Comparison of ENCODE assay signal across 8 mouse cellular contexts in the genomic region with DNA sequence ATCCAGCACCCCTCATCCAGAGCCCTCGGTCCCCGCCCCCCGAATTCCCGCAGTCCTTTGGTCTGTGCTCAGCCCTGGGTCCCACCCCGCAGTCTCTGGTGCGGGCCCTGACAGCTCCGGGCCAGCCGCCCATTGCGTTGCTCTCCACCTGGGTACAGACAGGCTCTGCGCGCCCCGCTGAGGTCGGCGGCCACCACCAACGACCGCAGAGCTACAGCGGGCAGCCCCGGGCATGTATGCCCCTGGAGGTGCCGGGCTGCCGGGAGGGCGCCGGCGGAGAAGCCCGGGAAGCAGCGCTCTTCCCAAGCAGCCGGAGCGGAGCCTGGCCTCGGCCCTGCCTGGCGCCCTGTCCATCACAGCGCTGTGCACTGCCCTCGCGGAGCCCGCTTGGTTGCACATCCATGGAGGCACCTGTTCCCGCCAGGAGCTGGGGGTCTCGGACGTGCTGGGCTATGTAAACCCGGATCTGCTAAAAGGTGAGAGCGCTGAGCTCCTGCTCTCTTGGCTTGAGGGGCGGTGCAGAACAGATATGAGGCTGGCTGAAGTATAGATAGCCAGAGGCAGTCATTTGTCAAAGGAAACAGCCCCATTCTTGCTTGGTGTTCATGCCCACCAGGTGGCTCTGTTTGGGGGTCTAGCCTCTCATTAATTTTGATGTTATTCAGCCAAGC. TPM values are rescaled to one million over a fixed set of nuclear protein-coding genes. Genes with fewer than 3 reads are reported as not detected.
DNase-seq lines count a peak whose midpoint lies in the region; ATAC-seq lines count a peak whose summit lies in the region.

No protein-coding gene starts in this region.

- no peaks in the 10 kb centered on the region for H3K27me3 ChIP-seq in embryonic facial prominence, embryonic 15.5 days
- H3K27me3 ChIP-seq in heart, embryonic 15.5 days, result no peaks in the 10 kb centered on the region
- no peaks in the 10 kb centered on the region for H3K27me3 ChIP-seq in liver, embryonic 16.5 days (ENCODE audit: control insufficient read depth, insufficient read depth, low read depth, low read length)
- no peaks in the 10 kb centered on the region for H3K27me3 ChIP-seq in neural tube, embryonic 14.5 days (ENCODE audit: control insufficient read depth, insufficient read depth, low read length)

- peak overlapping the region; percentile 96 for H3K4me2 ChIP-seq in embryonic facial prominence, embryonic 15.5 days (replicated peaks)
- H3K4me2 ChIP-seq in heart, embryonic 15.5 days, result peak overlapping the region; percentile 96
- peak overlapping the region; percentile 94 for H3K4me2 ChIP-seq in liver, embryonic 16.5 days (ENCODE audit: low read depth, low read length)
- H3K4me2 ChIP-seq in neural tube, embryonic 14.5 days (ENCODE audit: low read depth, low read length), result peak overlapping the region; percentile 86

- DNase-seq in CD4-positive helper T cell, adult 2 months (ENCODE audit: low read depth, low spot score), result peak; percentile 53
- DNase-seq in adrenal gland, postnatal 25 days, result peak; percentile 49
- peak; percentile 55 for DNase-seq in kidney, postnatal 14 days
- peak; percentile 54 for DNase-seq in testis, postnatal 14 days (ENCODE audit: low spot score)

- H3K36me3 ChIP-seq in embryonic facial prominence, embryonic 15.5 days, result peaks cover 31% of the 10 kb centered on the region
- peaks cover 28% of the 10 kb centered on the region for H3K36me3 ChIP-seq in heart, embryonic 15.5 days
- H3K36me3 ChIP-seq in liver, embryonic 16.5 days (ENCODE audit: control insufficient read depth, insufficient read depth), result peaks cover 13% of the 10 kb centered on the region
- peaks cover 10% of the 10 kb centered on the region for H3K36me3 ChIP-seq in neural tube, embryonic 14.5 days (ENCODE audit: control insufficient read depth, insufficient read depth, low read length)

- H3K4me3 ChIP-seq in embryonic facial prominence, embryonic 15.5 days (replicated peaks), result peak overlapping the region; percentile 97
- peak overlapping the region; percentile 97 for H3K4me3 ChIP-seq in heart, embryonic 15.5 days
- peak overlapping the region; percentile 96 for H3K4me3 ChIP-seq in liver, embryonic 16.5 days (ENCODE audit: low read depth, low read length)
- peak overlapping the region; percentile 81 for H3K4me3 ChIP-seq in neural tube, embryonic 14.5 days (ENCODE audit: low read depth, low read length)

- peaks cover 22% of the 10 kb centered on the region for H3K4me1 ChIP-seq in embryonic facial prominence, embryonic 15.5 days
- peaks cover 45% of the 10 kb centered on the region for H3K4me1 ChIP-seq in heart, embryonic 15.5 days (replicated peaks)
- peaks cover 35% of the 10 kb centered on the region for H3K4me1 ChIP-seq in liver, embryonic 16.5 days (ENCODE audit: control insufficient read depth, low read depth, low read length)
- peaks cover 20% of the 10 kb centered on the region for H3K4me1 ChIP-seq in neural tube, embryonic 14.5 days (ENCODE audit: control insufficient read depth, insufficient read depth, low read length)

- ATAC-seq in embryonic facial prominence, embryonic 15.5 days (ENCODE audit: insufficient number of reproducible peaks, low FRiP score, low TSS enrichment, low read depth), result peak; percentile 49
- ATAC-seq in heart, embryonic 15.5 days (replicated peaks; ENCODE audit: insufficient number of reproducible peaks, insufficient read depth, low FRiP score, low read depth), result peak; percentile 40
- peak; percentile 33 for ATAC-seq in liver, embryonic 16.5 days (ENCODE audit: low read depth)
- ATAC-seq in neural tube, embryonic 14.5 days (ENCODE audit: low read depth), result peak; percentile 13; the same call in 1 of the 2 replicates

- peak overlapping the region; percentile 74; the same call in 1 of the 2 replicates for H3K27ac ChIP-seq in embryonic facial prominence, embryonic 15.5 days (replicated peaks)
- H3K27ac ChIP-seq in heart, embryonic 15.5 days, result peak overlapping the region; percentile 82
- peak overlapping the region; percentile 88 for H3K27ac ChIP-seq in liver, embryonic 16.5 days (ENCODE audit: low read length)
- H3K27ac ChIP-seq in neural tube, embryonic 14.5 days (ENCODE audit: low read depth, low read length), result peak overlapping the region; percentile 78

- under 1% methylated on average over 39 of the region's 39 CpGs for WGBS in embryonic facial prominence, embryonic 15.5 days
- WGBS in heart, embryonic 15.5 days, result under 1% methylated on average over 39 of the region's 39 CpGs
- under 1% methylated on average over 39 of the region's 39 CpGs for WGBS in liver, embryonic 16.5 days (ENCODE audit: insufficient replicate concordance)
- 1% methylated on average over 39 of the region's 39 CpGs for WGBS in neural tube, embryonic 14.5 days

- H3K9me3 ChIP-seq in embryonic facial prominence, embryonic 15.5 days (replicated peaks), result no peaks in the 10 kb centered on the region
- H3K9me3 ChIP-seq in heart, embryonic 15.5 days (replicated peaks), result no peaks in the 10 kb centered on the region
- H3K9me3 ChIP-seq in liver, embryonic 16.5 days (replicated peaks; ENCODE audit: control insufficient read depth, low read length), result no peaks in the 10 kb centered on the region
- H3K9me3 ChIP-seq in neural tube, embryonic 14.5 days (ENCODE audit: control insufficient read depth, low read length), result no peaks in the 10 kb centered on the region

- peak overlapping the region; percentile 73 for H3K9ac ChIP-seq in embryonic facial prominence, embryonic 15.5 days
- H3K9ac ChIP-seq in heart, embryonic 15.5 days, result peak overlapping the region; percentile 89
- peak overlapping the region; percentile 93 for H3K9ac ChIP-seq in liver, embryonic 16.5 days (ENCODE audit: low read depth, low read length)
- peak overlapping the region; percentile 87 for H3K9ac ChIP-seq in neural tube, embryonic 14.5 days (replicated peaks; ENCODE audit: low read depth, low read length)

RNA-seq across cellular contexts. Expression of gene Tmem127, which starts 0.8 kb away (rescaled TPM):
- 72.3 and 79.3 TPM in 2 replicates for total RNA-seq in adrenal gland, postnatal 25 days (2021)
- 30.3 and 30.9 TPM in 2 replicates for polyA plus RNA-seq in embryonic facial prominence, embryonic 15.5 days (2015; fragmentation: Nextera tagmentation; extraction: Ambion mirVana)
- polyA plus RNA-seq in heart, embryonic 15.5 days (2015; fragmentation: Nextera tagmentation; extraction: Ambion mirVana), result 22.0 and 25.9 TPM in 2 replicates
- polyA plus RNA-seq in liver, embryonic 16.5 days (2015; fragmentation: Nextera tagmentation; extraction: Ambion mirVana), result 10.3 and 10.7 TPM in 2 replicates
- 35.1 and 48.8 TPM in 2 replicates for polyA plus RNA-seq in neural tube, embryonic 14.5 days (2014; fragmentation: Nextera tagmentation; extraction: Ambion mirVana)

RNA-seq across cellular contexts. Expression of gene Ciao1, which starts 0.9 kb away (rescaled TPM):
- total RNA-seq in adrenal gland, postnatal 25 days (2021), result 81.8 and 94.5 TPM in 2 replicates
- polyA plus RNA-seq in embryonic facial prominence, embryonic 15.5 days (2015; fragmentation: Nextera tagmentation; extraction: Ambion mirVana), result 65.7 and 73.8 TPM in 2 replicates
- polyA plus RNA-seq in heart, embryonic 15.5 days (2015; fragmentation: Nextera tagmentation; extraction: Ambion mirVana), result 57.5 and 58.7 TPM in 2 replicates
- polyA plus RNA-seq in liver, embryonic 16.5 days (2015; fragmentation: Nextera tagmentation; extraction: Ambion mirVana), result 34.7 and 39.8 TPM in 2 replicates
- 59.0 and 59.9 TPM in 2 replicates for polyA plus RNA-seq in neural tube, embryonic 14.5 days (2014; fragmentation: Nextera tagmentation; extraction: Ambion mirVana)

RNA-seq across cellular contexts. Expression of gene Stard7, which starts 21.5 kb away (rescaled TPM):
- total RNA-seq in adrenal gland, postnatal 25 days (2021), result 110 and 117 TPM in 2 replicates
- polyA plus RNA-seq in embryonic facial prominence, embryonic 15.5 days (2015; fragmentation: Nextera tagmentation; extraction: Ambion mirVana), result 63.5 and 67.6 TPM in 2 replicates
- polyA plus RNA-seq in heart, embryonic 15.5 days (2015; fragmentation: Nextera tagmentation; extraction: Ambion mirVana), result 99.6 and 102 TPM in 2 replicates
- polyA plus RNA-seq in liver, embryonic 16.5 days (2015; fragmentation: Nextera tagmentation; extraction: Ambion mirVana), result 32.7 and 34.9 TPM in 2 replicates
- 103 and 110 TPM in 2 replicates for polyA plus RNA-seq in neural tube, embryonic 14.5 days (2014; fragmentation: Nextera tagmentation; extraction: Ambion mirVana)

RNA-seq across cellular contexts. Expression of gene Snrnp200, which starts 40.3 kb away (rescaled TPM):
- 75.5 and 84.1 TPM in 2 replicates for total RNA-seq in adrenal gland, postnatal 25 days (2021)
- 48.1 and 50.0 TPM in 2 replicates for polyA plus RNA-seq in embryonic facial prominence, embryonic 15.5 days (2015; fragmentation: Nextera tagmentation; extraction: Ambion mirVana)
- polyA plus RNA-seq in heart, embryonic 15.5 days (2015; fragmentation: Nextera tagmentation; extraction: Ambion mirVana), result 32.3 and 43.7 TPM in 2 replicates
- 23.3 and 28.2 TPM in 2 replicates for polyA plus RNA-seq in liver, embryonic 16.5 days (2015; fragmentation: Nextera tagmentation; extraction: Ambion mirVana)
- 64.3 and 73.7 TPM in 2 replicates for polyA plus RNA-seq in neural tube, embryonic 14.5 days (2014; fragmentation: Nextera tagmentation; extraction: Ambion mirVana)

RNA-seq across cellular contexts. Expression of gene 1810024B03Rik, which starts 40.4 kb away (rescaled TPM):
- 1.7 and 2.0 TPM in 2 replicates for total RNA-seq in adrenal gland, postnatal 25 days (2021)
- 1.9 and 2.3 TPM in 2 replicates for polyA plus RNA-seq in embryonic facial prominence, embryonic 15.5 days (2015; fragmentation: Nextera tagmentation; extraction: Ambion mirVana)
- polyA plus RNA-seq in heart, embryonic 15.5 days (2015; fragmentation: Nextera tagmentation; extraction: Ambion mirVana), result 1.4 TPM in 2 replicates
- polyA plus RNA-seq in liver, embryonic 16.5 days (2015; fragmentation: Nextera tagmentation; extraction: Ambion mirVana), result 0.68 and 0.70 TPM in 2 replicates
- 1.1 and 1.5 TPM in 2 replicates for polyA plus RNA-seq in neural tube, embryonic 14.5 days (2014; fragmentation: Nextera tagmentation; extraction: Ambion mirVana)

Comparison
In these comparisons a context has a peak if more than half of its experiments do, and no peak if none do; other contexts are left out.
1. Peak in every context shown above with its lines: DNase-seq, ATAC-seq, H3K4me3 ChIP-seq and H3K27ac ChIP-seq.